Mouse (Mus musculus) ovary, postnatal 10 days (tissue): ENCODE results near the gene Cdc27.
A peak's percentile ranks its signal among the peaks of the same experiment; 100 is the strongest.

Source experiments
- DNase-seq: peaks from one replicate; pipeline ENCODE4 v3.0.0; 2022; ENCODE audit warnings: low spot score

Gene Cdc27

DNA sequence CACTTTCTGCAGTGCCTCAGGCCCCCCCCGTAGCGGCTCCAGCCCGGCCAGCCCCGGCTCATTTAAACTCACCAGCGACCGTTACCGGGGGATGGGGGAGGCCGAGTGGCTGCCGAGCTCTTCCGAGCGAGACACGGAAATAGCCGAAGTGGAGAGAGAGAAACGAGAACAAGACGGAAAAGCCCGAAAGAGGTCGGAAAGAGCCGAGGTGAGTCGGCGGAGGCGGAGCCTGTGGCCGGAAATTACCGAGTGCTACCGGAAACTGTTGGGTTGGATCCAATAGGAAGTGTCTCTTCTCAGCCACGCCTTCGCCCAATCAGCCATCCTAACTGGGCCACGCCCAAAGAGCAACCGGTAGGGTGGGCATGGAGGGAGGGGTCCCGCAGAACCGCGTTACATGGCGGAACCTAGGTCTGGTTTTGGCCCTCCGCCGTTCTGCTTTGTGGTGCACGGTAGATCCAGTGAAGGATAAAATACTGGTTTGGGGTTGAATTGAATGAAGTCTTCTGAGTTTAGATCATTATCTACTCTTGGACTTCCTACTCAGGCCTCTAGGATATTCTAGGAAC is at the start of gene Cdc27, which contains the start of gene Myl4:
Gene Cdc27, minus strand, starts transcription at position 215 of the 569 bp plus-strand sequence.
Gene Myl4, plus strand, starts transcription at position 258 of the 569 bp plus-strand sequence.
- DNase-seq: peak; percentile 100

DNA sequence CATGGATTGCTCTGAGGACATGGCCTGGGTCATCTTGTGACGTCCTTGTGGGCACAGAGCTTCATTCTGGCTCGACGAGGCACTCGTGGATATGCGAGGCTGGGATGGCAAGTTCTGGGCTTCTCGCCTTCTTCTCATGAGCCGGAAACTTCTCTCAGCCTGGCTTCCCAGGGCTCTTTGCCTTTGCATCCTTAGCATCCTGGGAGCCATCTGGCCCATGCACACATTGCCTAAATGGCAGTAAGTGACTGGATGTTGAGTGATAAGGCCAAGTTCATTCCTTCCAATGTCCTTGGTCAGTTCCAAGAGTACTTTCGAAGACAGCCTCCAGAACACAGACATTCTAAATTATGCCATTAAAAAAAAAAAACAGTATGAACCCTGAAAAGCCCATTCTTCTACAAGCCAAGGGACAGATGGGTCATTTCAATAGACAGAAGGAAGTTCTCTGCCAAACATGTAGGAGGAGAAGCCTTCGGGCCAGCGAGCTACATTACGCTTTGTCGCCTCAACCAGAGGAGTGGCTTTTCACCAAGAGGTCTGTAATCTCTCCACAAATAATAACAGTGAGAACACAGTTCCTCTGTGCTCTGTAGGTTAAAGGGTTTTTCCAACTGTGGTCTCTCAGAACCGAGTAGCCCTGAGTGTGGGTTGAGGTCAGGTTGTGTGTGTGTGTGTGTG is 49.0 kb upstream of the Cdc27 start:
- DNase-seq: no peak

DNA sequence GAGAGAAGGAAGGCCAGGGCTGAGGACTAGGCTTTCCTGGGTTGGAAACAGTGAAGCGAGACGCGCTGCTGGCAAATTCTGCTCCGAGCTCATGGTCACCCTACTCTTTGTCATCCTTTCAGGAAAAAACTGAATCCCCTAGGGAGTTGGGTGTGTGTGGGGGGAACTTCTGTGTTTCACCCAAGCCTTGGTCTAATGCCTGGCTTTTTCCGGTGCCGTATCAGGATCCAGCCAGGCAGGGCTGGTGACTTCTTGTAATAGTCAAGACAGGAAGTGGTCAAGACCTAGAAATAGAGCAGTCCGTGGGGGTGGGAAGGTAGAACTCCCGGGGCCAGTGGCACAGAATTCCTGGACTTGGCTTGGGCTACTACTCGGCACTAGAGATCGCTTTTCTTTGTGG is 45.9 kb upstream of the Cdc27 start:
- no peak for DNase-seq

DNA sequence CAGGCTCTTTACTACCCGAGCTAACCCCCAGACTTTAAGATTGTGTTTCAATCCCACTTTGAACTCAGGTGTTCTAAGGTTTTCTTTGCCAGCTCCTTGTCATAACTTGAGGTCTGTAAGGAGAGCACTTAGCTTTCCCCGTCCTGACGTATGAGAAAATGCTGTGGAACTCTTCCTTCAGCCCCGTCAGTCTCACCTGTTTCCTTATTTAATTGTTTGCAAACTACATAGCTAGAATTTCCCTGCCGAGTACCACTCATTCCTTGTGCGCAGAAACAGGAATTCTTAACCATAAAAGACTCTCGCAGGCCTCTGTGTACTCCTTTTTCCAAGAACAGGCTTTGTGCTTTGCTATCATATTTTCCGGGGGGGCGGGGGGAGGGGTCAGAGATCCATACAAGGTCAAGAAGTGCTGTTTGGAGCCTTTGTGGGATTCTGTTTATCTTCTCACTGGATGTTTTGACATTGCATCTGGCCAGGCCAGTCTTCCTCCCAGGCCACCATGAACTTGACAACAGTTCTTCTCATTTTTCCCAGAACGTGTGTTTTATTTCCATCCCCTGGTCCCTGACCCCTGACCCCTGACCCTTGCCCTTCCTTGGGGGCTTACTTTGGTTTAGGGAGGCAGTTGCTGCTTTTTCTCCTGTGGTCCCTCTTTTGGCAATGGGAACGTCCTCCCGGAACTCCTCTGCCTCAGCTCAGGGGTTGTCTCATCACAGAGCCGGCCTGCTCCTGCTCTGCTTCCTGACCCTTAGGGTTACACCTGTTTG is 41.8 kb upstream of the Cdc27 start:
- DNase-seq: no peak

DNA sequence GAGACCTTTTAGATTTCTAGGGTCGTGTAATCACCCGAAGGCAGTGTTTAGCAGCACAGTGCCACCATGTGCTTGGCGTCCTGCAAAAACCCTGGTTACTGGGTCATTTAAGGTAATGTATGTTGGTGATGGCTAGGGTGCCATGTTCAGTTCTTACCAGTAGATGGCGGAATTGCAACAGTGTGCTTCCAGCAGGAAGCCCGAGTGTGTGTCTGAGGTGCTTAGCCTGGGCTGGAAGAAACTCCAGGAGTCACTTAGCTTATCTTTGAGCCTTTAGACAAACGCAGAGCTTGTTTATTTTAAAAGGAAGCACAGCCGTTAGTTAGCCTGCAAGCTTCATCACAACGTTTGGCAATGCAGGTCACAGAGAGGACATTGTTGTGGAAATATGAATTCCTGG is 39.7 kb upstream of the Cdc27 start:
- peak; percentile 60 for DNase-seq

DNA sequence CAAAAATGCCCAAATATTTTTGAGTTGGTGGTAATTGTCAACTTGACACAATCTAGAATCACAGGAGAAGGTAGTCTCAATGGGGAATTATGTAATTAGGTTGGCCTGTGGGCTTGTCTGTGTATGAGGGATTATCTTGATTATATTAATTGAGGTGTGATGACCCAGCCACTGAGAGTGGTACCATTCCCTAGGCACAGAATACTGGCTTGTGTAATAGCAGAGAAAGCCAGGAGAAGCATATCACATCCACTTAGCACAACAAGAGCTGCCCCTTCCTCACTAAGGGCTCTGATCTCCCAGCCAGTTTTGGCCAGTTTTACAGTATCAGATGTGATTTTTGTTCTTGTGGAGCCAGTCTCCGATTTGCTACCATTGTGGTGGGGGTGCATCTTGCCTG is 39.1 kb upstream of the Cdc27 start:
- no peak for DNase-seq

DNA sequence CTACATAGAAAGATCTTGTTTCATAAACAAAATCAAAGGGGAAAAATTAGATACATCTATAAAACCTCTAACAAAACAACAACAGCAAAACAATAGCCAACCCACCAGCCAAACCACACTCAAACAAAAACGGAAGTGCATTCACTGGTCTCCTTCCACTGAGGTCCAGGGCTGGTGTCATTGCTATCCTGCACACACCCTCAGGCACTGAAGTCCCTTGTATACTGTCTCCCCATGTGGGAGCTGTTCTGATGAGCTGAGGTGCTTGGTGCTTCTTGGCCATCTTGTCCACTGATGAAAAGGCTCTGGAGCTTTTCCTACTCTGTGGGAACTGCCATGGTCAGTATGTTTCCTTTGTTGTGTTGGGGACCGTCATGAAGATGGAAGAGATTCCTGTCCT is 38.1 kb upstream of the Cdc27 start:
- DNase-seq: no peak

DNA sequence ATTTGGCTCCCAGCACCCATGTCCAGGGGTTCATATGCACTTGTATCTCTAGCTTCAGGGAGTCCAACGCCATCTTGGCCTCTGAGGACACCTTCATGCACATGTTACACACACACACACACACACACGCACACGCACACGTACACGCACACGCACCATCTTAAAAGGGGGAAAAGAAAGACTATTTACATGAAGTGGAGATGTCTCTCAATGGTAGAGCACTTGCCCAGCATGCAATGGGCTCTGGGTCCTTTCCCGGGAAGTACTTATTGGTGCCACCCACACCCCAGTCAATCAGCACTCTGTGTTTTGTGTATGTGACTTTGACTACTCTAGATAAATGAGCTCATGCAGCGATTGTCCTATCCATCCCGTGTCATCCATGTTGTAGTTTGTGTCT is 37.5 kb upstream of the Cdc27 start:
- no peak for DNase-seq

DNA sequence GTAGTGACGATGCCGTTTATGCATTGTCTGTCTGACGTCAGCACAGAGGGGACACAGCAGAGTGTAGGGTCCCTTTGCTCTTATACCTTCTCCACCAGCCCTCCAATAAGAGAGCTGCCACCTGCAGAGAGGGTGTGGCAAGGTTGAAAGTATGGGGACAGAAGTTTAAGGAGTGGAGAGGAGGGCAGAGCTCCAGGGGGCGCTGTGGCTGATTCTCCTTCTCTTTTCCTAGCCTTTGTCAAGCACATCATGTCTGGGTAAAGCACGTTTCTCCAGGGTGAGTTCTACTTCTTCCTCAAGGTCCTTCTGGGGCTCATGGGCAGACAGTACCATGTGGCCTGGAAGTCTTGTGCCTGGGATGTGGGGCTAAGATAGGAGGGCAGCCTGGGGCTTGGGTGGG is 35.1 kb upstream of the Cdc27 start:
- no peak for DNase-seq

DNA sequence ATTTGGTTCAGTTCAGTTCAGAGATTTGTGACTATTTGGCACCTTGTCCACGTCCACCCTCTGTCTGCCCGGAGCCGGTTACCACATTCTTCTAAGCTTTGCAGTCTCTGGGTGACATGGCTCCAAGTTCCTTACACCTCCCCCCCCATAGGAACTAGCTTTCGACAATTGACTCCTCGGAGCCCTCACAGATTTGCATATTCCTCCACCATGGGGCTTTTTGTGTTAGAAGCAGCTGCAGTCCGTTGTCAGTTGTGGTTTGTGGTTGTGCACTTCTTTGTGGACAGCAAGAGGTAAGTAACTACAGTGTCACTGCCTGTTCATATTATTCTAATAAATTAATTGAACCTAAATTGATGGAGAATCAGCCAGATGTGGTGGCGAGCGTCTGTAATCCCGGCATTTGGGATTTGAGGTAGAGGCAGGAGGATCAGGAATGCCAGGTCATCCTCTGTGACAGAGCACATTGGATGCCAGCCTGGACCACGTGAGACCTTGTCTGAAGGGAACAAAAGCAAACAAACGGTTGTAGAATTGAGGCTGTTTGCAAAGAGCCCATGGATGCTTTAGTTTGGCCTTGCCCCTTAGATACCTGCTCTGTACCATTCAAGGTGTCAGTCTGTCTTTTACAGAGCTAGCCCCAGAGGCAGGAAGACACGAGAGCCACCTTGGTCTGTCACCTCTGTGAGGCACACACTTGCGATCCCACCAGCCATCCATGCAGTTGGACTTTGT is 32.4 kb upstream of the Cdc27 start:
- no peak for DNase-seq

DNA sequence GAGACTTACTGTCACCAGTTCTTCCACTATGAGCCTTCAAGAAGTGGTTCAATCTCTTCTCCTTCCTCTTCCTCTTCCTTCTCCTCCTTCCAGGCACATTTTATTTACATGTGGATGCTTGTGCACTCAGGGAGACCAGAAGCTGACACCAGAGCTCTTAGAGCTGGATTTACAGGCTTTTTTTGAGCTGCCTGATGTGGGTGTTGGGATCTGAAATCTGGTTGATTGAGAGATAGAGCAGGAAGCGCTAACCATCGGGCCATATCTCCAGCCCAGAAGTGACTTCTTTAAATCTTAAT is 31.8 kb upstream of the Cdc27 start:
- no peak for DNase-seq

DNA sequence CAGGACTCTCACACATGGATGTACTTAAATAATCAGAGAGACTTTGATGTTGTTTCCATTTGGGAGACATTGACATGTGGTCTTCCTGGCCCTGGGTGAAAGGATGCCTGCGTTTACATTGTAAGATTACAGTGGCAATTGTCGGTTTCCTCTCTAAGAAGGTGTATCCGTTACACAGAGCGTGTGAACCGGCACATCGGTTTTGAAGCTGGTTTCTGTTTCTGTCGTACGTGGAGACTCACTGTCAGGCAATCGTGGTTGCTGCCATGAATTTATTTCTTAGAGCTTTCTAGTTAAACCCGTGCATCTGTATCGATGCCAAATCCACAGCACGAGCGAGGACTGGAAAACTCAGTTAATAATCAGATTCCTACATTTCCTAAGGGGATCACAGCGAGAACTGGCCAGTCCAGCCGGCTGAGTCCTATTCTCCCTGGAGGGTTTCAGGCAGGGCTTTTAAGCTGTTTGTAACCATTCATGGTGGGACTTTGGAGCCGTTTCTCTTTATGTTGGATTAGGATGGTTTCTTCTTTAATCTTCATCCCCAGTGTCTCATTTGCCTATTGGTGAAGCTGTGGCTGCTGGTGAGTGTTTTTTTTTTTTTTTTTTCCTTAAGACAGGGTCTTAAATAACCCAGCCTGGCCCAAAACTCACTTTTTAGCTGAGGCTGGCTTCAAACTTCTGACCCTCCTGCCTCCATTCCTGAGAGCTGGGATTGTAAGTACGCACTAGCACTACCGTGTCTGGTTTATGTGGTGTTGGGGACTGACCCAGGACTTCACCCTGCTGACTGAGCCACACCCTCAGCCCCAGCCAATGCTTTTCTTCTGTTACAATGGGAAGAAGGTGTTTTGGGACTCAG is 31.3 kb upstream of the Cdc27 start:
- no peak for DNase-seq

DNA sequence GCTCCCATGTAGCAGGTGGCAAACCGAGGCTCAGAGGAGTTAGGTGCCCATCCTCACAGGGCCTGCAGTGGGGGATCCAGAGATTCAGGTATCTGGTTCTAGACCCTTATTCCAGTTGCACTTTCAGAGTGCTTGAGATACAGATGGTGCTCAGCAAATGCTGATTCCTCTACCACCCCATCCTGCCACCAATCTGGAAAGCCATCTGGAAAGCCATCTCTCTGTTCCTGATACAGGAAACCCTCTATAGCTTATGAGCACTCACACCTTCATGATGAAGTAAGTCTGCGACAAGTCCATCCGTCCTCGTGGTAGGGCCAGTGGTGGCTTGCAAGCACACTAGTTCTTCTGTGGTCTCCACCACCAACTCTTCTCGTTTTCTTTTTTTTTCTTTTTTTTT is 30.2 kb upstream of the Cdc27 start:
- no peak for DNase-seq

DNA sequence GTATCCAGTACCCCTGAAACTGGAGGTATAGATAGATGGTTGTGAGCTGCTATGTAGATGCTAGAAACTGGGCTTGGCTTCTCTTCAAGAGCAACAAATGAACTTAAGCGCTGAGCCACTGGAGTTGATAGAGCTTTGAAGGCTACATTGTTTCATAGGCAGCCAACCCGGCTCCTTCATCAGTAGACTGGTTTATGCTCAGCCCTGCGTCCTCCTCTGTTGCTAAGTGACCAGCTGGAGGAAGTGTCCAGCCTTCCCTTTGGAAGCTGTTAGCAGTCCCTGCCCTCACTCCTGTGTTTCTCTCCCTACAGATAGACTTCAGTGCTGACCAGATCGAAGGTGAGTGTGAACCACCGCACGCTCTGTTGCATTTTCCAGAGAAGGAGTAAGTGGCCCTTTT is 29.7 kb upstream of the Cdc27 start:
- DNase-seq: no peak

DNA sequence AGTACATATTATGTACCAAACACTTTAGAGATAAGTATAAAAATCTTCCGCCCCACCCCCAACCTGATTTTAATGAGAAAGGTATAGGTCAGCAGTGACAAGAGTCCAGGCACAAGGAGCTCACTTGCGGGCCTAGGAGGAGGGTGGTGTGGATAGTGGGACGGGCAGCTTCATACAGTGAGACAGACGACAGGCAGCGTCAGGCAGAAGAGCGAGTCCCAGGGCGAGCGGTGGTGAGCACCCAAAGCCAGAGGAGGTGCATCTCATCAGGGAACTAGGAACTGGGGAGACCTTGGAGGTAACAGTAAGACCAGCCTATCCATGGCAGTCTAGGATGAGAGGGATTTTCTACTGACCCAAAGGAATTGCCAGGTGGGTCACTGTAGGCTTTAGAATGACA is 29.2 kb upstream of the Cdc27 start:
- DNase-seq: no peak

DNA sequence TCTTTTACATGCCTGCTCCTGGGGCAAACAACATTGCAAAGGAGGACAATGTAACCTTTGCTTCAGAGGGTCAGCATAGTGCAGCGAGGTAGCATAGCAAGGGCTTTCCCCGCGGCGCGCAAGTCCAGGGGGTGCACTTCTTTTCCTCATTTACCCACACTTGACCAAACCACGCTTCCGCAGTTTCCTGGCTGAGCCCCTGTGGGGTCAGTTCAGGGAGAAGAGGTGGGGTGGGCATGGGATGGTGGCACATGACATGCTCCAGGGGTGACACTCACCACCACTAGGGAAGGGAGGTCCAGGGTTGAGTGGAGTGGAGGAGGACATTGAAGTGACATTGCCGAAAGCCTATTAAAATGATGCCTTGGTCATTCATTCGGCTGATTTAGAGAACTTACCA is 28.7 kb upstream of the Cdc27 start:
- no peak for DNase-seq

DNA sequence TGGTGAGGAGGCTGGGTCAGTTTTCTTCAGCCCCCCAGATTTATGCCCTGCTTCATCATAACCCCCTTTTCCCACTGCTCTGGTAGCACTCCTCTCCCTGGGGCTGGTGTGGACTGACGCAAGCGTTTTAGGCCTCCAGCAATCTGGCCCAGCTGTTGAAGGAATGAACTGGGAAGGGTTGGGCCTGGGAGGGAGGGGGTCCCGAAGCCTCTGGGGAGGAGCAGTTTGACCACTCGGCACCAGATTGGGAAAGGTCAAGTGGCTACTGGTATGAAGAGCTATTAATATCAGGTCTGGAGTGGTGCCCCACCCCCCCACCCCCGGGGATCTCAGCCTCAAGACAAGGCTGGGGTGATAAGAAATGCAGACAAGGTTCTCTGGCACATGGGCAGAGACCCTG is 27.7 kb upstream of the Cdc27 start:
- no peak for DNase-seq

DNA sequence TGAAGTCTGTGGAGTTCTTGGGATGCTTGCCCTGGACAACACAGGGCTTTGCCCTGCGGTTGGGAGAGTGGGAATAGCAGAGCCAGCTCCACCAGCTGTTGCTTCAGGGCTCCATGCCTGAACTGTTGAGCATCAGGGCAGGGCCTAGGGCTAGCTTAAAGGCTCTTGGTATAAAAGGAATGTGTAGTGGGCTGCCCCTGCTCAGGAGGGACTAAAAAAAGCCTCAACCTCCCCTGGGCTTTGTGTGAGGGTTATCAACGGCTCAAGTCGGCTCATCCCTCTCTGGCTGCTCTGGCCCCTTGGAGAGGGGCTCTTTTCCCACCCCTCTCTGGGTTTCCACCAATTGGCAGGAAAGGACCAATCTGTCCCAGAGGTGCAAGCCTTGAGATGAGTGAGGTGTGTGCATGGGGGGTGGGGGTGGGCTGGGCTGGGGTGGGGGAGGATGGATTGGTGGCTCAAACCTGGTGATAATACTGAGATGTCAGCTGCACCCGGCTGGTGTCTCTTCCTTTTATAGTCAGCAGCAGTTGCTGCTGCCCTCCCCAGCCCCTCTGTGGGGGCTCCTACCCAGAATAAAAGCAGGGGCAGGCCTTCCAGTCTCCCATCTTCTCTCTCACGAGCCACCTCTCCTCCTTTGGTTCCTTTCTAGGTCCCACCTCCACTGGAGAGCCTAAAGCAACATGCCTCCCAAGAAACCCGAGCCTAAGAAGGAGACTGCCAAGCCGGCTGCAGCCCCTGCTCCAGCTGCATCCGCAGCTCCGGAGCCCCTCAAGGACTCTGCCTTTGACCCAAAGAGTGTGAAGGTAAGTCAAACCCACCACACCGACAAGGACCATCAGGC is 26.6 kb upstream of the Cdc27 start:
- DNase-seq: no peak

DNA sequence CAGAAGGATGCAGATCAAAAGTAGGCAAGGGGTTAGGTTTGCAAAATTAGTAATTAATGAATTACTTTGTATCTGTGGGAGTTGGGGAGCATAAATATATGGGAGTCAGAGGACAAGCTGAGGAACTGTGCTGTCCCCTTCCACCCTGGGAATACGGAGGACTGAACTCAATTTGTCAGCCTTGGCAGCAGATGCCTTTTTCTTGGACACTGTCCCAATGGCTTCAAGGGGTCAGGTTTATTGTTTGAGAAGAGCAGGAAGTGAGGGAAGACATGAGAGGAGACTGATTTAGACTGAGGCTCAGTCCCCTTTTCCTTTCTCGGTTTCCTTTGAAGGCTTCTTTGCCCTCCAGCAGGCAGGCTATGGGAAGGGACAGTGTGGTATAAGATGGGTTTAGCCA is 22.1 kb upstream of the Cdc27 start:
- DNase-seq: no peak

DNA sequence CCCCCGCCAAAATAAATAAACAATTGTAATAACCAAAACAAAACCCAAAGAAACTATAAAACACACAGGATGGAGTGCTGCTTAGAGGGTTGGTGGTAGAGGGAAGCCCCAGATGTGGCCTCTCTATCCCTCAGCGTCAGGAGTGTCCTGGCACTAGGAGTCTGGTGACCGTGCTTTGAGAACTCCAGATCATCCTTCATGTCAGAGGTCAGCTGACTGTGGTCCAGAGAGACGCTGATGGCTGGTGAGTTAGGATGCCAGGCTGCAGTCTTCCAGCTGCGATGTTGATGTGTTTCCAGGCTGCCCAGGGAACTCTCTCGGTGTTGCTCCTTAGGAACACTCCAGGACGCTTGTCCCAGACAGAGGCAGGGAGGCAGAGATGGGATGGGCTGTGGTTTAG is 21.7 kb upstream of the Cdc27 start:
- no peak for DNase-seq

DNA sequence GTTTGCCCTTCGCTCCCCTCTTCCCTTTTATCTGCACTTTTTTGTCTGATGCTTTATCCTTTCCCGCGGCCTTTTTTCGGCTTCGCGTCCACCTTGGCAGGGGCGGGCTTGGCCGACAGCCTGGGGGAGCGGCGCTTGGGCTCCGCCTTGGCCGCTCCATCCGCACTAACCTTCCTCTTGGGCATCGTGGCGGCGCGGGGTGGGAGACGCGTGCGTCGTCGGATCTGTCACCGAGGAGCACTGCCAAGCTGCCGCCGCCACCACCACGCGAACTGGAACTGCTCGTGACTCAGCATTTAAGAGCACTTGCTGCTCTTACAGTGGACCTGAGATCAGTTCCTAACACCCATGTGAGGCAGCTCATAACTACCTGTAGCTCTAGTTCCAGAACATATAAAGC is 21.0 kb upstream of the Cdc27 start:
- DNase-seq: peak; percentile 25
